Mouse (Mus musculus) ES-CJ7 (cell line): ENCODE measurements at regions not wholly inside any gene's neighbourhood (a gene's known extent, or its start where the extent isn't known, plus 50 kb on each side); places are given as distances from the start of the nearest gene placed in this dataset.
"Not testable (repeated sequence)": the region's sequence is repeated elsewhere in the genome, so short reads cannot be mapped to it uniquely, and the experiment has no call there.

Experiments
- DNase-seq: peaks from one replicate; pipeline ENCODE4 v3.0.0; 2011; ENCODE audit warnings: low read depth, low spot score

DNA sequence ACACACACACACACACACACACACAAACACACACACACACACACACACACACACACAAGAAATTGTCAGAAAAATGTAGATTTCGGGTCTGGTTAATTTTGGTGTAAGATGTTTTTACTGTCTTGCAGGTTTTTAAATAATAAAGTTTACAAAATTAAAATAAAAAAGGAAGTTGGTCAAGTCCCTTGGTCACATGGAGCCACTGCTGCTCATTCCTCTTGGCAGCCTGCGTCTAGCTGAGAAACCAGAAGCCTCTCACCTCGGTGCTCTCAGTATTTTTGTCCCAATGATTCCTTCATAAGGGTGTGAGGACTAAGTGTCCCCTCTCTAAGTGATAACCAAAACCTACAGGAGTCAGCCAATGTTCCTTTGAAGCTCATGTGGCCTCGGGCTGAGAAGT lies 76.8 kb upstream of the Smg1 start:
- DNase-seq: no peak

- no peak for DNase-seq
Measured at GRCm38 (mm10) chr7:118318432-118319135, 75.1 kb upstream of the Smg1 start.

DNA sequence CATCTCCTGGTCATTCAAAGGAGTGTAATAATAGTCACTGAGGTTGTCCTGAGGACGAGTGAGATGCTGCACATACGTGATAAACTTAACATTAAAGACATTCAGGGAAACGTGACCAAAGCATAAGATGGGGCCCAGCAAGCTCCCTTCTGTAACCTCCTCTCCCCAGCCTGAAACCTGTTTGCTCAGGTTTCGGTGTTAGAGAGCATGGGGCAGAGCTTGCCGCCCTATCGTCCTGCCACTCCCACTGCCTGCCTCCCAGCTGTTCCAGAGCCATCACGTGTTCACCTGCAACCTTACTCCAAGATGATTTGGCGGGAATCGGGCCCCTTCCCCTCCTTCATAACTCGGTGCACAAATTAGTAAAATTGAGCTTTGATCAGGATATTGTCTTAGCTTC lies 71.4 kb upstream of the Smg1 start:
- DNase-seq: not testable (repeated sequence)

DNA sequence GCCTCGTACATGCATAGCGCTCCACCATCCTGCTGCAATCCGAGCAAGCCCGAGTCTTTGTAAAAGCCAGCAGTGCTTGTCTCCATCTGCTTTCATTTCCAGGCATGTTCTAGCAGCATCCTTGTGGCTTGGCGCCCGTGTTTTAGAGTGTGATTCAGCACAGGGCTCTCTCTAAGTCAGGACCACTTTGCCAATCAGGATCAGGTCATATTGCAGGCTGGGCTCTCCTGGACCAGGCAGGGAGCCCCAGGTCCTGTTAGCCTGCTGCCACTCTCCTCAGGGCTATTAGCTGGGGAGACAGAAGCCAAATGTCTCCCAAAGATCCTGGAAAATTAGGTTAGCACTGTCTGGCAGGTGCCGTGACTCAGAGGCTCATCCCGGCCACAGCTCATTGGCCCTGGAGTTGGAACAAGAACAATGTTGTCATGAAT lies 70.8 kb upstream of the Smg1 start:
- DNase-seq: no peak

DNA sequence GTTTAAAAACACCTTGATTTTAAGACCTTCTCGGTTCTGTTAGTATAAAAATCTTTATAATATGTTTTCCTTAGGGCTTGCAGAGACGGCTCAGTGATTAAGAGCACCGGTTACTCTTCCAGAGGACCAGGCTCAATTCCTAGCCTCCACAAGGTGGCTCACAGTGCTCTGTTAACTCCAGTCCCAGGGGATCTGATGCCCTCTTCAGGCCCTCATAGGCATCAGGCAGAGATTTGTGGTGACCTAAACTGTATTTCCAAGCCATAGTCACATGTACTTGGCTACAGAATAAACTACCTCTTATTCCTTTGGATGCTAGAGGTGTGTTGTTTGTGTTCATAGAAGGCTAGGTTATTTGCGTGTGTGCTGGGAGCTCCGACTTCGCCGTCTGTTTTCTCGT lies 70.3 kb upstream of the Smg1 start:
- peak; percentile 52 for DNase-seq

DNA sequence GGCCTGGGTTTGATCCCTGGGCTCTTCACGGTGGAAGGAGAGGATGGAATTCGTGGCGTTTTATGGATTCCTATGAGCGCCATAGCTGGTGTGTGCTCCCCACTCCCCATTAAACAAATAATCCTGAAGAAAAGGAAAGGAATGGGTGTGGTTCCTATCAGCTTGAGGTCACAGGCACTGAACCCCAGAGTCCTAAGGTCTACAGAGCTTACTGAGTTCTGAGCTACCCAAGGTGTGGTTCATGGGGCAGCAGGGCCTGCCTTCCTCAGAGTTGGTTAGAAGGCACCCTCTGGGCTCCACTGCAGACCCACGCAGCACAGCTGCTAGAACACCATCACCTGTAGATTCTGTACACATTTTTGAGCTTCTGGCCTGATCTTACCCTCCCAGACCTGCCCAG lies 66.3 kb upstream of the Smg1 start:
- DNase-seq: no peak

DNA sequence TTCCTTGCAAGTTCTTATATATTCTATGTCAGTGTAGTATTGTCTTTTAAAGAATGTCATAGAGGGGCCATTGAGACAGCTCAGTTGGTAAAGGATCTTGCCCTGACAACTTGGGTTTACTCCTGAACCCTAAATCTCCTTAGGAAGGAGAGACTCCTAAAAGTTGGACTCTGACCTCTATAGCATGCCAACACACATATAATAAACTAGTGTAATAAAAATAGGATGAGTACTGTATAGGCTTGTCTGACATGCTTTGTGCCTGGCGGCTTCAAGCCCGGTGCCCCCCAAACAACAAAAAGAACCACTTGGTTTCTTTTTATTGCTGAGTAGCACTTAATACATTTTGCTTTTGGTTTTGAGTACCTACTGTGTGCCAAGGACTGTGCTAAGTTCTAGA lies 65.4 kb upstream of the Smg1 start:
- no peak for DNase-seq

GRCm38 (mm10) chr7:118304812-118305211 lies 61.3 kb upstream of the Smg1 start:
- DNase-seq: peak; percentile 82

GRCm38 (mm10) chr7:118304338-118304737 lies 60.9 kb upstream of the Smg1 start:
- no peak for DNase-seq

DNA sequence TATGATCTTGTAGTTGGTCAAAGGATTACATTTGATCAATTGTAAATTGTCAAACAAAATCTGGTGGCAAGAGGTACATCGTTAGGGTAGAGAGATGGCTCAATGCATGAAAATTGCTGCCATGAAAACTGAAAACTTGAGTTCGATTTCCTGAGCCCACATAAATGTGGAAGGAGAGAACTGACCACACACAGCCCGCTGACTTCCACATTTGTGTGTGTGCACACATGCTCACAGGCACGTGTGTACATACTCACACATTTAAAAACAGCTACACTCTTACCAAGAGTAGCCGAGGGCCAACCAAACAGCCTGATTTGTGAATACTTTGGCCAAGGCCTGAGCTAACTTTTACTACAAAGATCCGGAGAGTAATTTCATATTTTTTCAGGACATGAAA lies 60.5 kb upstream of the Smg1 start:
- DNase-seq: no peak

DNA sequence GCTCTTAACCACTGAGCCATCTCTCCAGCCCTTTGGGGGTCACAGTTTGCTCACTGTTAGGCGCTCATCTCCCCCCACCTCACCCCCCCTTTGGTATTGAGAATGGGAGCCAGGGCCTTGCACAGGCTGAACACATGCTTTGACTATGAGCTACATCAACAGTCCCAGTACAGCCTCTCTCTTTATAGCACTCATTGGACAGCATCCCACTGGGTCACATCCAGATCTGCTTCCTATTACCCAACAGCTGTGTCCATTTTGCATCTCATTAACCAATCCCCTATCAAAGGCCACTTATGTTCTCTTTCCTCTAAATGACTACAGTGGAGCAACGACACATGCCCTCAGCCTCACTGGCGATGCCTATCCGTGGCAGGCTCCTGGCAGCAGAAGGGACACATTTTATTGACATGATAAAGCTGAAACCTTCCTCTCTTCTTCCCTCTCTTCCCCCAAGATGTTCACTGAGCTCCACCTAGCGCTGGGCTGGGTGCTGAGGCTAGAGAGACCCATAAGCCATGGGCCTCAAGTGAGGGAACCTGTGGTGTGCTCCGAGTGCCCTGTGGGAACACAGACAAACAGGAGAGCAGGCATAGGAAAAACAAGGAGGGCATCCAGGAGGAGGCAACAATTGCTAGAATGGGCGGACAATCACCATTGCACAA lies 57.3 kb upstream of the Smg1 start:
- no peak for DNase-seq

DNA sequence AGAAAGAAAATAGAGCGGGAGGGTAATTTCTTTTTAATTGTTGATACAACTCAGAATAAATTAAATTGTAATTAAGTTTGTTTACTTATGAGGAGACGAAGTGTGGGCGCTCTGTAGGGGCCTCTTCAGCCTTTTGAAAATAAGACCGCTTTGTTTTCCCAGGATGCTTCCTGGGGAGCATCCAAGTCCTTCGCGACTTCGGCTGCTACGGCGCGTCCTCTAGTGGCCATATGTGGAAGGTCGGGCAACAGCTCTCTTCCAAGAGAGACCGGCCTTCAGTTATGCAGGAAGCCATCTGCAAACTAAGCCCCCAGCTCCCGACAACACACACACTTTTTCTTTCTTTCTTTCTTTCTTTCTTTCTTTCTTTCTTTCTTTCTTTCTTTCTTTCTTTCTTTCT lies 54.1 kb upstream of the Smg1 start:
- peak; percentile 90 for DNase-seq

DNA sequence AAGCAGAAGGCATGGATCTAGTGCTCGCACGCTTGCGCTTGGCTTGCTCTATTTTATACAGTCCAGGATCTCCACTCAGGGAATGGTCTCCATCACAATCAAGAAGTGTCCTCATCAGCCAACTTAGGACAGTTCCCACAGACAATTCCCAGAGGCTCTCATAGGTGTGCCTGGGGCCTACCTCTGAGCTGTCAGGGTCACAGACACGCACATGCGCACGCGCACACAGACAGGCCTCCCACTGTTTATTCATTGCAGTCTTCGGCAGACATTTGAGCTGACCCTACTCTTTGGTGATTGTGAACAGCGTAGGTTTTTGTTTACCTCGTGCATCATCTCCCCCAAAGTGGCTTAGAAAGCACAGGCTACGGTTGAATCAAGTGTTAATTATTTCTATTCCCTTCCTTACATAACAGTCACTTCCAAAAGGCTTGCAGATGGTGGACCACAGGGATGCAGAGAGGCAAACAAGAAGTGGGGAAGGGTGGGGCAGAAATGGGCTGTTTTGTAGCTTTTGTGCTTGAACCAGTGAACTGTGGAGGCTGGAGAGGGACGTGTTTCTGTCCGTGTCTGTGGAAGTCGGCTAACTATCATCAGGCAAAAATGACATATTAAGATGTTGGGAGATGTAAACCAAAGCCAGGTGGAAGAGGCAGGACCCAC lies 53.5 kb upstream of the Smg1 start:
- peak; percentile 77 for DNase-seq

- DNase-seq: no peak
Measured at GRCm38 (mm10) chr7:118295855-118296254, 52.4 kb upstream of the Smg1 start.

DNA sequence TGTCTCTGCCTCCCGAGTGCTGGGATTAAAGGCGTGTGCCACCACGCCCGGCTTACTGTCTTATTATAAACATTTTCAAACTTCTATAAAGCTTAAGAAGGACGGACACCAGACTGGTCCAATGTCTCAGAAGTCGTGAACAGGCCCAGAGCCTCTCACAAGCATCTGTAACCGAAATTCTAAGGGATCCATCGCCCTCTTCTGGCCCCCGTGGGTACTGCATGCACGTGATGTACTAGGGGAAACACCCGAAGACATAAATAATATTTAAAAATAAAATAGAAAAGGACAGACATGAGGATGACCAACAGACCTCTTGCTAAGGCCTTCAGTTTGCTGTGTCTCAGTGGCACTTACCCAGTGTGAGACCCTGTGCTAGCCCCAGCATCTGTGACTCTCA lies 51.8 kb upstream of the Smg1 start:
- peak; percentile 79 for DNase-seq

GRCm38 (mm10) chr7:118294637-118295036 lies 51.2 kb upstream of the Smg1 start:
- no peak for DNase-seq
